In the genomic region with DNA sequence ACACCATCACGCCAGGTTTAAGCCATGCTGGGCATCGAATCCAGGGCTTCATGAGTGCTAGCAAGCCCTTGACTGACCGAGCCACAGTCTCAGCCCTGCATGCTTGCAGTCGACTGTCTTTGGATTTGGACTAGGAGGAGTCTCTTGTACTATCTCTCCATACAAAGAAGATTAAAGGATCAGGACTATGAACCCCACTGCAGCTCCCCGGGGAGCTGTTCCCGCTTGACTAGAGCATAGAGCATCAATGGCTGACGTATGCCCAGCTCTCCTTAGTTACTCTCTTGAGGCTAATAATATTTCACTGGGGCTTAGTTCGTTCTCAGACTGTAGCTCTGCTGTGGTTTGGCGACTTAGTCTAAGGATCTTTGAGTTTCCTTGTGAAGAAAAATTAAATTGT, we compare ENCODE assay signal across 21 mouse cellular contexts.
"Had no signal": no experiment of that assay in that cellular context is flagged by ENCODE, and none has a peak within 500 bp of the region (broad histone marks: within the 10 kb centered on the region; RNA-seq: fewer than 3 reads in every experiment).

No protein-coding gene starts in this region.

- DNase-seq: gastrocnemius, postnatal 14 days; gastrocnemius, postnatal 36 days; heart, adult 2 months; heart, postnatal 14 days; heart, postnatal 36 days; kidney, adult 11 months; kidney, adult 2 months; kidney, adult 9 months; kidney, postnatal 14 days; kidney, postnatal 4 days; layer of hippocampus, postnatal 36 days; left cerebral cortex, postnatal 4 days had no signal

- H3K27me3 ChIP-seq: heart, embryonic 13.5 days; heart, embryonic 15.5 days; hindbrain, embryonic 13.5 days; hindbrain, embryonic 15.5 days; kidney, embryonic 15.5 days; limb, embryonic 15.5 days had no signal

- ATAC-seq: hindbrain, postnatal 0 days; intestine, embryonic 16.5 days; liver, embryonic 12.5 days had no signal
